Mouse (Mus musculus) intestine, embryonic 16.5 days (tissue): Measurements from ENCODE around the gene Tshz2. TPM values are rescaled to one million over a fixed set of nuclear protein-coding genes. Genes with fewer than 3 reads are reported as not detected.

ENCODE experiments used
- ATAC-seq: fragments of 200-750 bp; cut with Nextera tagmentation; 2 replicates; pipeline ENCODE4 v1.8.0; 2017; ENCODE audit warnings: moderate TSS enrichment, moderate library complexity
- H3K27ac ChIP-seq: fragments of 300-500 bp; sonication (generic); 2 replicates; pipeline ENCODE4 v1.5.1; 2014; ENCODE audit warnings: mild to moderate bottlenecking, low read length
- H3K27me3 ChIP-seq: fragments of 300-500 bp; sonication (generic); replicated peaks from 2 replicates; pipeline ENCODE4 v1.6.1; 2014; ENCODE audit warnings: low read length, control low read depth, mixed read lengths; ENCODE audit not compliant: control insufficient read depth, insufficient read depth
- H3K36me3 ChIP-seq: fragments of 300-500 bp; sonication (generic); 2 replicates; pipeline ENCODE4 v1.6.1; 2014; ENCODE audit warnings: low read length, control low read depth; ENCODE audit not compliant: control insufficient read depth, insufficient read depth
- H3K4me1 ChIP-seq: fragments of 300-500 bp; sonication (generic); 2 replicates; pipeline ENCODE4 v1.6.1; 2014; ENCODE audit warnings: low read length, control low read depth, mixed read lengths; ENCODE audit not compliant: control insufficient read depth, insufficient read depth
- H3K4me2 ChIP-seq: fragments of 300-500 bp; sonication (generic); 2 replicates; pipeline ENCODE4 v1.6.1; 2014; ENCODE audit warnings: low read depth, low read length, control low read depth
- H3K4me3 ChIP-seq: fragments of 300-500 bp; sonication (generic); 2 replicates; pipeline ENCODE4 v1.5.1; 2014; ENCODE audit warnings: mild to moderate bottlenecking, low read length
- H3K9ac ChIP-seq: fragments of 300-500 bp; sonication (generic); 2 replicates; pipeline ENCODE4 v1.6.1; 2014; ENCODE audit warnings: low read depth, low read length
- H3K9me3 ChIP-seq: fragments of 300-500 bp; sonication (generic); 2 replicates; pipeline ENCODE4 v1.6.1; 2016; ENCODE audit warnings: low read length, control low read depth; ENCODE audit not compliant: control insufficient read depth
- WGBS: fragments of 180-500 bp; shearing (Covaris S2); extraction: QIAGEN DNeasy Blood & Tissue Kit; methylation state at CpG from one replicate; pipeline ENCODE4 v1.1.7; 2014; 5-methylcytosine and 5-hydroxymethylcytosine counted together
- polyA plus RNA-seq: library from polyadenylated mRNA; unstranded; fragments of >200 nt; fragmentation: Nextera tagmentation; extraction: Ambion mirVana; gene quantifications from 2 replicates; pipeline ENCODE4 v1.2.1, GENCODE M21; 2015

Tshz2 gene
- polyA plus RNA-seq, 1 experiment from 2014 or later = 14.0 TPM

- Histone ChIP-seq H3K27ac (no peak overlapping the region), H3K4me1 (no peaks in the 10 kb centered on the region), H3K9ac (no peak overlapping the region), H3K4me2 (no peak overlapping the region), H3K4me3 (no peak overlapping the region), H3K27me3 (no peaks in the 10 kb centered on the region), H3K9me3 (no peaks in the 10 kb centered on the region), H3K36me3 (no peaks in the 10 kb centered on the region)
- 69% methylated on average over 5 of the region's 5 CpGs for WGBS
- ATAC-seq = no peak
These were observed 171.6 kb downstream of the Tshz2 start for GRCm38 (mm10) chr2:169804380-169804779.

- no peak overlapping the region for H3K4me3 ChIP-seq
- H3K9me3 ChIP-seq = no peaks in the 10 kb centered on the region
- no peak overlapping the region for H3K27ac ChIP-seq
- H3K4me2 ChIP-seq = no peak overlapping the region
- no peak for ATAC-seq
- no peaks in the 10 kb centered on the region for H3K36me3 ChIP-seq
- H3K27me3 ChIP-seq = no peaks in the 10 kb centered on the region
- H3K4me1 ChIP-seq = no peaks in the 10 kb centered on the region
- 92% methylated on average over 12 of the region's 12 CpGs for WGBS
- no peak overlapping the region for H3K9ac ChIP-seq
These were observed 172.7 kb downstream of the Tshz2 start for GRCm38 (mm10) chr2:169805545-169805944.

- Histone ChIP-seq H3K27me3 (no peaks in the 10 kb centered on the region), H3K9me3 (no peaks in the 10 kb centered on the region), H3K4me3 (no peak overlapping the region), H3K27ac (no peak overlapping the region), H3K4me2 (no peak overlapping the region), H3K4me1 (no peaks in the 10 kb centered on the region), H3K36me3 (no peaks in the 10 kb centered on the region), H3K9ac (no peak overlapping the region)
- ATAC-seq = no peak
- WGBS = 66% methylated on average over 5 of the region's 5 CpGs
These were observed 178.8 kb downstream of the Tshz2 start for GRCm38 (mm10) chr2:169811589-169811988.

- ATAC-seq = no peak
- Histone ChIP-seq H3K9me3 (no peaks in the 10 kb centered on the region), H3K4me1 (no peaks in the 10 kb centered on the region), H3K27me3 (no peaks in the 10 kb centered on the region), H3K9ac (no peak overlapping the region), H3K36me3 (no peaks in the 10 kb centered on the region), H3K27ac (no peak overlapping the region), H3K4me2 (no peak overlapping the region), H3K4me3 (no peak overlapping the region)
- 87% methylated on average over 8 of the region's 8 CpGs for WGBS
These were observed 179.2 kb downstream of the Tshz2 start for GRCm38 (mm10) chr2:169812055-169812454.

- no peaks in the 10 kb centered on the region for H3K36me3 ChIP-seq
- no peaks in the 10 kb centered on the region for H3K9me3 ChIP-seq
- no peaks in the 10 kb centered on the region for H3K4me1 ChIP-seq
- no peak overlapping the region for H3K27ac ChIP-seq
- no peak overlapping the region for H3K4me2 ChIP-seq
- H3K9ac ChIP-seq = no peak overlapping the region
- no peaks in the 10 kb centered on the region for H3K27me3 ChIP-seq
- 89% methylated on average over 7 of the region's 7 CpGs for WGBS
- no peak for ATAC-seq
- H3K4me3 ChIP-seq = no peak overlapping the region
These were observed 180.1 kb downstream of the Tshz2 start for GRCm38 (mm10) chr2:169812940-169813339.

- H3K9me3 ChIP-seq = no peaks in the 10 kb centered on the region
- no peak overlapping the region for H3K27ac ChIP-seq
- no peak overlapping the region for H3K4me3 ChIP-seq
- H3K27me3 ChIP-seq = no peaks in the 10 kb centered on the region
- H3K4me1 ChIP-seq = no peaks in the 10 kb centered on the region
- 79% methylated on average over 3 of the region's 3 CpGs for WGBS
- ATAC-seq = no peak
- no peaks in the 10 kb centered on the region for H3K36me3 ChIP-seq
- no peak overlapping the region for H3K9ac ChIP-seq
- H3K4me2 ChIP-seq = no peak overlapping the region
These were observed 181.5 kb downstream of the Tshz2 start for GRCm38 (mm10) chr2:169814351-169814750.

GRCm38 (mm10) chr2:169814757-169815156, 181.9 kb downstream of the Tshz2 start:
- no peak overlapping the region for H3K27ac ChIP-seq
- no peak overlapping the region for H3K9ac ChIP-seq
- H3K27me3 ChIP-seq = no peaks in the 10 kb centered on the region
- H3K36me3 ChIP-seq = no peaks in the 10 kb centered on the region
- ATAC-seq = no peak
- no peaks in the 10 kb centered on the region for H3K4me1 ChIP-seq
- H3K4me2 ChIP-seq = no peak overlapping the region
- no peak overlapping the region for H3K4me3 ChIP-seq
- 72% methylated on average over 10 of the region's 10 CpGs for WGBS
- H3K9me3 ChIP-seq = no peaks in the 10 kb centered on the region

- Histone ChIP-seq H3K9ac (no peak overlapping the region), H3K9me3 (no peaks in the 10 kb centered on the region), H3K27ac (no peak overlapping the region), H3K27me3 (no peaks in the 10 kb centered on the region), H3K36me3 (no peaks in the 10 kb centered on the region), H3K4me2 (no peak overlapping the region), H3K4me3 (no peak overlapping the region), H3K4me1 (peaks cover 6% of the 10 kb centered on the region; the same call in 1 of the 2 replicates)
- WGBS = 86% methylated on average over 9 of the region's 9 CpGs
- ATAC-seq = no peak
These were observed 188.2 kb downstream of the Tshz2 start for GRCm38 (mm10) chr2:169821021-169821441.

GRCm38 (mm10) chr2:169825908-169826307, 193.1 kb downstream of the Tshz2 start:
- Histone ChIP-seq H3K27me3 (no peaks in the 10 kb centered on the region), H3K36me3 (no peaks in the 10 kb centered on the region), H3K9me3 (peaks cover 3% of the 10 kb centered on the region; the same call in 1 of the 2 replicates), H3K27ac (peak overlapping the region; percentile 45; the same call in 1 of the 2 replicates), H3K4me2 (0 out of 2 replicates have a peak overlapping the region, but pooled peaks have one; percentile 19), H3K4me1 (peaks cover 6% of the 10 kb centered on the region; the same call in 1 of the 2 replicates), H3K4me3 (no peak overlapping the region), H3K9ac (0 out of 2 replicates have a peak overlapping the region, but pooled peaks have one; percentile 33)
- ATAC-seq = 0 out of 2 replicates have a peak, but pooled peaks have one; percentile 18
- WGBS = 59% methylated on average over 12 of the region's 12 CpGs

- no peaks in the 10 kb centered on the region for H3K27me3 ChIP-seq
- peaks cover 3% of the 10 kb centered on the region; the same call in 1 of the 2 replicates for H3K9me3 ChIP-seq
- 0 out of 2 replicates have a peak overlapping the region, but pooled peaks have one; percentile 33 for H3K9ac ChIP-seq
- 0 out of 2 replicates have a peak overlapping the region, but pooled peaks have one; percentile 19 for H3K4me2 ChIP-seq
- H3K36me3 ChIP-seq = no peaks in the 10 kb centered on the region
- 33% methylated on average over 15 of the region's 15 CpGs for WGBS
- no peak overlapping the region for H3K4me3 ChIP-seq
- H3K27ac ChIP-seq = peak overlapping the region; percentile 45; the same call in 1 of the 2 replicates
- no peak for ATAC-seq
- H3K4me1 ChIP-seq = 0 out of 2 replicates have a peak, but pooled peaks cover 3% of the 10 kb centered on the region
These were observed 193.5 kb downstream of the Tshz2 start for GRCm38 (mm10) chr2:169826316-169826715.
